Mouse (Mus musculus): ENCODE results near the gene Smn1. TPM values are rescaled to one million over a fixed set of nuclear protein-coding genes. Genes with fewer than 3 reads are reported as not detected.

The Smn1 gene
- polyA plus RNA-seq (2014; fragmentation: Nextera tagmentation; extraction: Ambion mirVana) = 41.7 and 44.0 TPM in 2 replicates

DNA sequence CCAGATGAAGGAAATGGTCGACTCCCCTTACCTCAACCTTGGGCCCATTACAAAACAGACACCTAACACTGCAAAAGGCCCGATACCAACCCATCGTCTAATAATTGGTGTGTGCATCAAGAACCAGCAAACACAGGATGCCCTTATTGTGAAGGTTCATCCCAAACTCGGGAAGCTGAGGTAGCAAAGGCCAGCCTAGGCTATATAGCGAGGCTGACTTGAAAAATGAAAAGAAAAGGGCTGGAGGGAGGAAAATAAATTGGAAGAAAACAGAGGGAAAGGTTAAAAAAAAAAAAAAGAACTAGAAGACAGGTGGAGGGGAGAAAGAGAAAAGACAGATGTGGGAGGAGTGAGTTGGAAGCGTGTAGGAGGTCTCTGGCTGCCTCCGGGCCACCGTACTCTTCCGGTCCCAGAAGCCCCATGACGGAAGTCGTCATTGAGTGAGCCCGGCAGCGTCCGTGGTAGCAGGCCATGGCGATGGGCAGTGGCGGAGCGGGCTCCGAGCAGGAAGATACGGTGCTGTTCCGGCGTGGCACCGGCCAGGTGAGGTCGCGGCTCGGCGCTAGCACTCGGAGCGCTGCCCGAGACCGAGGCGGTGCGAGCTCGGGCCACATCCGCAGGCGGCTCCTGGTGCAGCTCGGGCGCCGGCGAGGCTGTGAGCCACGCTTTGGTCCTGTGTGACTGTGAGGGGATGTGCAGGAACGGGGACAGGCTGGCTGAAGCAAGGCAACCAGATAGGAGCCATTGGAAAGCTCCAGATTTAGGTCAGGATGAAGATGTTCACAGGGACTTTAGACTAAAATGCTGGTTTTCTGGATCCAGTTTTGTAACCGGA, at the start of gene Smn1:
Smn1 (plus strand) TSS at position 430 of the 835 bp plus-strand sequence.
- peak; percentile 90 for ATAC-seq (replicated peaks; ENCODE audit: insufficient number of reproducible peaks, low FRiP score, low TSS enrichment)
- peak within 1 kb of the TSS; percentile 88 for H3K9ac ChIP-seq (ENCODE audit: low read depth, low read length)
- WGBS (ENCODE audit: insufficient replicate concordance) = 4% methylated on average over 42 of the region's 42 CpGs
- H3K9me3 ChIP-seq (replicated peaks; ENCODE audit: control insufficient read depth, low read length) = no peaks in the 10 kb centered on the region
- H3K27me3 ChIP-seq (ENCODE audit: control insufficient read depth, insufficient read depth, low read length) = no peaks in the 10 kb centered on the region
- H3K4me1 ChIP-seq (ENCODE audit: control insufficient read depth, insufficient read depth, low read length) = peaks cover 8% of the 10 kb centered on the region
- peaks cover 16% of the 10 kb centered on the region; the same call in 1 of the 2 replicates for H3K36me3 ChIP-seq (ENCODE audit: control insufficient read depth, insufficient read depth, low read length)
- H3K27ac ChIP-seq (ENCODE audit: low read depth, low read length) = 0 out of 2 replicates have a peak within 1 kb of the TSS, but pooled peaks have one; percentile 35
- H3K4me3 ChIP-seq (ENCODE audit: low read depth, low read length) = peak within 1 kb of the TSS; percentile 97
- H3K4me2 ChIP-seq = peak within 1 kb of the TSS; percentile 90

DNA sequence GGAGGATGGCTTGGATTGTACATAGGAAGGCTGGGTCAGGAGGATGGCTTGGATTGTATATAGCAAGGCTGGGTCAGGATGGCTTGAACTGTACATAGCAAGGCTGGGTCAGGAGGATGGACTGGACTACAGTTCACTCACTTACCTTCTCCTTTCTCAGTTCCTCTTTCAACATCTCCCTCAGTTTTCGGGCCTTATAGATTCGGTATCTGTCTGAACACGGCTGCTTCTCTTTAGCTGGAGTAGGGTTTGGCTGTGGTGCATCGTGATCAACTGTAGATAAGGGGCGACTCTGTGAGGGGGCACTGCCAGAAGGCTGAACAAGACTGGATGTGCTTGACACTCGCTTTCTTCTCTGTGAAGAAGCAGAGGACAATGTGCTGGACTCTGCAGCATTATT, 25.8 kb upstream of the Smn1 start:
- WGBS (ENCODE audit: insufficient replicate concordance) = 87% methylated on average over 6 of the region's 6 CpGs
- Histone ChIP-seq H3K4me1 (ENCODE audit: control insufficient read depth, insufficient read depth, low read length) (peaks cover 13% of the 10 kb centered on the region), H3K27ac (ENCODE audit: low read depth, low read length) (no peak overlapping the region), H3K27me3 (ENCODE audit: control insufficient read depth, insufficient read depth, low read length) (no peaks in the 10 kb centered on the region), H3K36me3 (ENCODE audit: control insufficient read depth, insufficient read depth, low read length) (peaks cover 29% of the 10 kb centered on the region), H3K4me2 (no peak overlapping the region), H3K9ac (ENCODE audit: low read depth, low read length) (no peak overlapping the region), H3K4me3 (ENCODE audit: low read depth, low read length) (no peak overlapping the region), H3K9me3 (replicated peaks; ENCODE audit: control insufficient read depth, low read length) (no peaks in the 10 kb centered on the region)
- ATAC-seq (replicated peaks; ENCODE audit: insufficient number of reproducible peaks, low FRiP score, low TSS enrichment) = no peak

DNA sequence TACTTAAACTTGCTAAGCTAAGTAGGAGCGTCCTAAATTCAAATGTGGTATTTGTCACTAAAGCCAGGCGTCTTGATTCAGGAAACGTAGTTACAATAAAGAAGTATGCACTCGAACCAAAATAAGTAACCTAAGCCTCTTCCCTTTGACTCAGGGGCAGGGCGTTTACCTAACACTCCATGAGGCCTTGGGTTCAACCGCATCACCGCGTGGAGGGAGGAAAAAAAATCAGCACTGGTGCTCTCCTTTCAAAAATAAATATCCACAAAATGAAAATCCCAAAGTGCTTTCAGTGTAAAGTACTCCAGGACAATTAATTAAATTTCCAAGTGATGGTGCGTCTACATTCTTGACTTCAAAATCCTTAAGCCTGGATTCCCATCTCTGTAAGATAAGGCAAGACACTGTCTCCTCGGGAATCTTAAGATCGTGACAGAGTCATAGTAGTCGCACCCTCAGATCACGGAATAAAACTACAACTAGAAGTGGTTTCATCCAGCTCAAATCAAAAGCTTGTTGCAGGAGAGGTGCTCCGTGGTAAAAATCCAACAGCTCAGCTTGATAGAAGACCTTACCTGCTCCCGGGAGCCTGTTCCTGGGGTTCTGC, 21.5 kb upstream of the Smn1 start:
- no peak for ATAC-seq (replicated peaks; ENCODE audit: insufficient number of reproducible peaks, low FRiP score, low TSS enrichment)
- H3K27ac ChIP-seq (ENCODE audit: low read depth, low read length) = peak overlapping the region; percentile 88
- peaks cover 13% of the 10 kb centered on the region for H3K4me1 ChIP-seq (ENCODE audit: control insufficient read depth, insufficient read depth, low read length)
- WGBS (ENCODE audit: insufficient replicate concordance) = 5% methylated on average over 15 of the region's 15 CpGs
- H3K27me3 ChIP-seq (ENCODE audit: control insufficient read depth, insufficient read depth, low read length) = no peaks in the 10 kb centered on the region
- peak overlapping the region; percentile 80 for H3K4me2 ChIP-seq
- H3K36me3 ChIP-seq (ENCODE audit: control insufficient read depth, insufficient read depth, low read length) = no peaks in the 10 kb centered on the region
- H3K4me3 ChIP-seq (ENCODE audit: low read depth, low read length) = peak overlapping the region; percentile 77
- H3K9me3 ChIP-seq (replicated peaks; ENCODE audit: control insufficient read depth, low read length) = no peaks in the 10 kb centered on the region
- H3K9ac ChIP-seq (ENCODE audit: low read depth, low read length) = peak overlapping the region; percentile 83

DNA sequence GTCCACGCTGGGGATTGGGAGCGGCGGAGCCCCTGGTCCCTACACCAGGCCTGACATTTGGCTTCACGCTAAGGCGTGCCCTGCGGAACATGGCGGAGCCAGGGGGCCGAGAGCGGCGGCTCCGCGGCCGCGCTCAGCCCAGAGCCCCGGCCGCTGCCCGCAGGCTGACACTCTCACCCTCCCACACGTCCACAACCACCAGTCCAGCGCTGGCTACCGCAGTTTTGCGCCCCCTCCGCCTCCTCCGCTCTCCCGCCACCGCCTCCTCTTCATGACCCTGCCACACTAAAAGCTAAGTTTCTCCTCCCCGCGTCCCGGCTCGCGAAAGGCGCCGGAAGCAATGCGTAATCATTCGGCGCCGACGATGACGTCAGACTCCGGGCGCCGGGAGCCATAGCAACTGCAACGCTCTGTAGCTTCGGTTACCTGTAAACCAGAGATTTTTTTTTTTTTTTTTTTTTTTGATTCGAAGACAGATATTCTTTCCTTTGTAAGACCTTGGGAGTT, 20.9 kb upstream of the Smn1 start, which contains the start of gene Bdp1:
Bdp1 (minus strand) TSS at position 323 of the 507 bp plus-strand sequence.
- H3K4me3 ChIP-seq (ENCODE audit: low read depth, low read length) = peak within 1 kb of the TSS; percentile 77
- H3K27ac ChIP-seq (ENCODE audit: low read depth, low read length) = peak within 1 kb of the TSS; percentile 88
- no peaks in the 10 kb centered on the region for H3K27me3 ChIP-seq (ENCODE audit: control insufficient read depth, insufficient read depth, low read length)
- H3K4me1 ChIP-seq (ENCODE audit: control insufficient read depth, insufficient read depth, low read length) = peaks cover 13% of the 10 kb centered on the region
- H3K9ac ChIP-seq (ENCODE audit: low read depth, low read length) = peak within 1 kb of the TSS; percentile 83
- ATAC-seq (replicated peaks; ENCODE audit: insufficient number of reproducible peaks, low FRiP score, low TSS enrichment) = peak; percentile 74
- H3K4me2 ChIP-seq = peak within 1 kb of the TSS; percentile 80
- WGBS (ENCODE audit: insufficient replicate concordance) = under 1% methylated on average over 40 of the region's 44 CpGs
- no peaks in the 10 kb centered on the region for H3K36me3 ChIP-seq (ENCODE audit: control insufficient read depth, insufficient read depth, low read length)
- H3K9me3 ChIP-seq (replicated peaks; ENCODE audit: control insufficient read depth, low read length) = no peaks in the 10 kb centered on the region

DNA sequence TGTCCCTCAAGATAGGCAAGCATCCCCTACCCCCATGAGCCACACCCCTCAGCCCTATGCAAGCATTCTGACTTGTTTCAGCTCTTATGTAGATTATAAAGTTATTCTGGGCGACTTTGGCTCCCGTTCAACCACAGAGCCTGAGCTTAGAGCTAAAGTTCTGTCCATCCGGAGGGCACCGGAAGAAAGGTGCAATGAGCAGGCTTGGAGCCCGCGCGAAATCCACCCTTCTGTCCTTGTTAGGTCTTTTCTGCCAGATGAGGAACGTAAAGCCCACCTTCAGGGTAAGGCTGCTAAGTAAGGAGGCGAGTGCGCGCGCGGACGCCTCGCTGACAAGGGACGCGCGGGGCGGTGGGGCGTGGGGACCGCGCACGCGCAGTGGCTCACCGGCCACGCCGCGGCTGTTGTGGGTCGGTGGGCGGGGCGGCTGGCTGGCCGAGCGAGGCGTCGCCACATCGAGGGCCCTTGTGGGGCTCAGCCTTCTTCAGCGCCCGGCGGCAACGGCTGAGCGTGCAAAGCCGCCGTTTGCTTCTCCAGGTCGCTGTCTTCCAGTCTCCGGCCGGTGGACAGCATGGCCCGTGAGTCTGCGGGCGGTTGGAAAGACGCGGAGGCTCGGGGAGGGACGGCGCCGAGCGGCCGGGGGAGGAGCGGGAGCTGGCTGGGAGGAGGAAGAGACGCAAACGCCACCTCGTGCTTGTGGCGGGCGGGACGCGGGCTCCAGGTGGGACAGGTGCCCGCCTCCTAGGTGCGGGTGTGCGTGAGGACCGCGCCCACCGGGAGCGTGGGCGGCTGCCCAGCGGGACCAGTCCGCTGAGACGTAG, 16.8 kb upstream of the Smn1 start, which contains the start of gene Serf1:
Serf1 (plus strand) TSS at position 361 of the 821 bp plus-strand sequence.
- Histone ChIP-seq H3K4me1 (ENCODE audit: control insufficient read depth, insufficient read depth, low read length) (peaks cover 2% of the 10 kb centered on the region; the same call in 1 of the 2 replicates), H3K9ac (ENCODE audit: low read depth, low read length) (peak within 1 kb of the TSS; percentile 79), H3K4me3 (ENCODE audit: low read depth, low read length) (peak within 1 kb of the TSS; percentile 79), H3K4me2 (peak within 1 kb of the TSS; percentile 95), H3K9me3 (replicated peaks; ENCODE audit: control insufficient read depth, low read length) (no peaks in the 10 kb centered on the region), H3K36me3 (ENCODE audit: control insufficient read depth, insufficient read depth, low read length) (no peaks in the 10 kb centered on the region), H3K27ac (ENCODE audit: low read depth, low read length) (0 out of 2 replicates have a peak within 1 kb of the TSS, but pooled peaks have one; percentile 29), H3K27me3 (ENCODE audit: control insufficient read depth, insufficient read depth, low read length) (no peaks in the 10 kb centered on the region)
- ATAC-seq (replicated peaks; ENCODE audit: insufficient number of reproducible peaks, low FRiP score, low TSS enrichment) = peak; percentile 58
- WGBS (ENCODE audit: insufficient replicate concordance) = under 1% methylated on average over 75 of the region's 76 CpGs

DNA sequence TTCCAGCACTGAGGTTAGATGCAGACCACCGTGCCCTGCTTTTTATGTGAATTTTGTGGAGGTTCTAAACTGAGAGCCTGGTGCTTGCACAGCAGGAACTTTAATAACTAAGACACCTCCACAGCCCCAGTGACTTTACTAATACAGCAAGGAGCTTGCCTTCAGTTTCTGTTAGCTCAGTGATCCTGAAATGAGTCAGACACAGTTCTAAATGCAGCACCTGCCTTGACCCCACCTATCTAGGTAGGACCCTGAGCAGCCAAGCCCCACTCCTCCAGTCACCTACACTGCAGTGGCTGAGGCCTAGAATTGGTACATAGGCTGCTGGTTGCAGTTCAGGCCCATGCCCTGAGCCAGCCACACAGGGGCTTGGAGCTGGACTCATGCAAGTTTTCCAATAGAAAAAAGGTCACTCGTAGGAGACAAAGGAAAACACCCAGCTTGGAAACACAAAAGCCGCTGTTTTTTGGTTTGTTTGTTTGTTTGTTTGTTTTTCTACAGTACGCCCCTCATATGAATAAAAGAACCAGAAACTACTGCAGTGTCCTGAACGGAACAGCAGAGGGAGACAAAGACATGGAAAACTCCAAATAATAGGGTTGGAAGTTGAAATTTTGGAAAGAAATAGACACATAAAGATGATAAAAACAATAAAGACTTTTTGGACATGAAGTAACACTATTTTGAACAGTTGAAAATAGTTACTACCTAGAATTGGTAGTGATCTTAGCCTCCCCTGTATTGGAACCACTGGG, 12.3 kb upstream of the Smn1 start:
- Histone ChIP-seq H3K9me3 (replicated peaks; ENCODE audit: control insufficient read depth, low read length) (no peaks in the 10 kb centered on the region), H3K9ac (ENCODE audit: low read depth, low read length) (no peak overlapping the region), H3K4me1 (ENCODE audit: control insufficient read depth, insufficient read depth, low read length) (no peaks in the 10 kb centered on the region), H3K36me3 (ENCODE audit: control insufficient read depth, insufficient read depth, low read length) (no peaks in the 10 kb centered on the region), H3K27ac (ENCODE audit: low read depth, low read length) (no peak overlapping the region), H3K27me3 (ENCODE audit: control insufficient read depth, insufficient read depth, low read length) (no peaks in the 10 kb centered on the region), H3K4me3 (ENCODE audit: low read depth, low read length) (no peak overlapping the region), H3K4me2 (no peak overlapping the region)
- no peak for ATAC-seq (replicated peaks; ENCODE audit: insufficient number of reproducible peaks, low FRiP score, low TSS enrichment)
- WGBS (ENCODE audit: insufficient replicate concordance) = 44% methylated on average over 5 of the region's 5 CpGs

DNA sequence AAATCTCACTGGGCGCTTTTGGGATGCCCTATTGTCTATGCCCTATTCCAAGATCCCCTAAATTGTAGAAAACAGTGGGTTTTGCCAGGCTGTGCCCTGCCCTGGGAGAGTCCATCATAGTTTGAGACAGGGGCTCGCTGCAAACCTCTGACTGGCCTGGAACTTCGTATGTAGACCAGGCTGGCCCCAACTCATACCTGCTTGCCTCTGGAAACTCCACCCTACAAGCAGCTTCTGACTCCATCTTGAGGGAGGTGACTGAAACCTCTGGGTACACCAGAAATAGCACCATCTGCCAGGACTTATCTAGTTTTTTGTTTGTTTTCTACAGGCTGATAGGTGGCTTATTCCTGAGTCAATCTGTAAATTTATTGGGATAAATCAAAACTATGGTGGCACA, 682 bp upstream of the Smn1 start:
- WGBS (ENCODE audit: insufficient replicate concordance) = 90% methylated on average over 3 of the region's 3 CpGs
- no peak for ATAC-seq (replicated peaks; ENCODE audit: insufficient number of reproducible peaks, low FRiP score, low TSS enrichment)
- peak overlapping the region; percentile 97; the same call in 1 of the 2 replicates for H3K4me3 ChIP-seq (ENCODE audit: low read depth, low read length)

More for the DNA sequence above, 682 bp upstream of the Smn1 start:
- Histone ChIP-seq H3K4me1 (ENCODE audit: control insufficient read depth, insufficient read depth, low read length) (peaks cover 8% of the 10 kb centered on the region), H3K9ac (ENCODE audit: low read depth, low read length) (no peak overlapping the region), H3K9me3 (replicated peaks; ENCODE audit: control insufficient read depth, low read length) (no peaks in the 10 kb centered on the region), H3K27ac (ENCODE audit: low read depth, low read length) (no peak overlapping the region), H3K27me3 (ENCODE audit: control insufficient read depth, insufficient read depth, low read length) (no peaks in the 10 kb centered on the region), H3K4me2 (peak overlapping the region; percentile 90), H3K36me3 (ENCODE audit: control insufficient read depth, insufficient read depth, low read length) (peaks cover 14% of the 10 kb centered on the region; the same call in 1 of the 2 replicates)
